Mouse (Mus musculus): ENCODE results near the gene Otx1. TPM values are rescaled to one million over a fixed set of nuclear protein-coding genes. Genes with fewer than 3 reads are reported as not detected.

Gene Otx1
- total and polyA plus RNA-seq, 3 experiments = not detected

DNA sequence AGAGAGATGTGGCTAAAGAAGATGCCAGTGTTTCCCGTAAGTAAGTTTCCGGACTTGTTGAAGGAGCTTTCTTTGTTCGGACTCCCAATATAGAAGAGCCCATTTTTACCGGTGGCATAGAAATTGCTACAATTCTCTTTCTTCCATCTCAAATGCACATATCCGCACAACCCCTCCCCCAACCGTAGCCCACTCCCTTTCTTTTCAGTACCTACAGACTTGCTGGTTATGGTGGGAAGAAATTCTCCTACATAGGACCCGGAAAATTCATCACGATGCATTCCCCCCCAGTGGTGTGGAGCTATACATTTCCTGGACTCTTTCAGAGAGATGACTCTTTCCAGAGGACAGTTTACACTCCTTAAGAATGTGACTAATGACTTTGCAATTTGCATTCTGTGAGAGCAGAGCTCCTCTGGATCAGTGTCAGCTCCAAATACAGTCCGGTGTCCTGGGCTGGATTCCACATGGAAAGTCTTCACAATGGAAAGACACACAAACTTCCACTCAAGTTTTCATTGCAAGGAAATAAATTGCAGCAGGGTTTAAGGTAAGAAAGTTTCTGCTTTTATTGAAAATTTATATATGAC is 2.7 kb upstream of the Otx1 start:
- dilution Hi-C loops (cut with MboI; ENCODE audit: extremely low pct_ligation_motif_present, extremely low pct_unique_long_range_greater_than_20kb, low sequenced_read_pairs) = no loop called here
- no peak overlapping the region for H3K9ac ChIP-seq (ENCODE audit: insufficient read depth, low read depth)

DNA sequence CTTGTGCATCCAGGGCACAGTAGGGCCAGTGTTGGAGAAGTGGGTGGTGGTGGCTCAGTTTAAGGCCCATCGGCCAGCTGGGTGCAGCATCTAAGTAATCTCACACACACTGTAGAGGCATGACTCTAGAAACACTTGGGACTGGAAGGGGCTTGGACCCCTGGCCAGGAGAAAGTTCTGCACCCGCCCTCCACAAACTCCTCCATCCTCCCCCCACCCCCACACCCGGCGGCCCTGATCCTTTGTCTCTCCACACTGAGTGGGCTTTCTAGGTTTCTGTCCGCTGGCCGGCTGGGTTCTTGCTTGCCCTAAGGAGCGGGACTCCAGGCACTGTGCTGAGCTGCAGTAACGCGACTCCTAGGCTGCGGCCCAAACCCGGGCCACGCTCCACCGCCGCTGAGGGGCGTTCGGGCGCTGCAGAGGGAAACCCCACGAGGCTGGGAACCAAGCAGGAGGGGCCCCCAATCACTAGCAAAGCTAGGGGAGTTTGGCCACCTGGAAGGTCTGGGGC is 1.7 kb upstream of the Otx1 start:
- Histone ChIP-seq H3K4me2 (ENCODE audit: insufficient read depth, low read depth, poor library complexity, severe bottlenecking) (no peak overlapping the region), H3K4me3 (replicated peaks in 1 of 3; ENCODE audit: low read depth in 2 of 3, low read length in 2 of 3, poor library complexity in 1 of 3) (no peak overlapping the region)

More for the DNA sequence above, 2.7 kb upstream of the Otx1 start:
- H3K36me3 ChIP-seq (replicated peaks in 1 of 2; ENCODE audit: control insufficient read depth in 1 of 2, insufficient read depth in 1 of 2, low read length in 1 of 2) = no peaks in the 10 kb centered on the region
- H3K4me1 ChIP-seq (ENCODE audit: control insufficient read depth in 1 of 2, insufficient read depth in 2 of 2) = peaks cover 0 to 23% of the 10 kb centered on the region in 2 experiments; a peak in 2 of 4 replicates
- peaks cover 22% of the 10 kb centered on the region for H3K9me3 ChIP-seq (replicated peaks; ENCODE audit: low read length)
- H3K4me2 ChIP-seq (ENCODE audit: insufficient read depth, low read depth, poor library complexity, severe bottlenecking) = no peak overlapping the region
- H3K4me3 ChIP-seq (replicated peaks in 1 of 3; ENCODE audit: low read depth in 2 of 3, low read length in 2 of 3, poor library complexity in 1 of 3) = no peak overlapping the region
- DNase-seq (ENCODE audit: extremely low read depth) = no peak
- no peaks in the 10 kb centered on the region for H3K27me3 ChIP-seq (replicated peaks)
- in situ Hi-C loops (cut with MboI; ENCODE audit: low pct_ligation_motif_present, low pct_unique_long_range_greater_than_20kb, low sequenced_read_pairs) = no loop called here
- no peaks in the 10 kb centered on the region for H3K79me2 ChIP-seq (replicated peaks; ENCODE audit: control insufficient read depth, extremely low read depth, insufficient read depth, poor library complexity, severe bottlenecking)
- no peak overlapping the region for H3K27ac ChIP-seq (ENCODE audit: insufficient read depth, low read depth)
- TF ChIP-seq SIN3A (IDR thresholded peaks at IDR 0.05; ENCODE audit: low read length) (no peak), MXI1 (IDR thresholded peaks at IDR 0.05; ENCODE audit: low read depth, low read length) (no peak), RCOR1 (conservative IDR thresholded peaks at IDR 0.05; ENCODE audit: low read depth, low read length) (no peak), MAX (IDR thresholded peaks at IDR 0.05; ENCODE audit: low read length) (no peak), NELFE (IDR thresholded peaks at IDR 0.05; ENCODE audit: low read depth, low read length) (no peak), USF2 (conservative IDR thresholded peaks at IDR 0.05; ENCODE audit: low read depth, low read length) (no peak), JUND (conservative IDR thresholded peaks at IDR 0.05; ENCODE audit: low read depth, low read length) (no peak), TBP (conservative IDR thresholded peaks at IDR 0.05; ENCODE audit: low read depth, low read length) (no peak)

More for the DNA sequence above, 1.7 kb upstream of the Otx1 start:
- Histone ChIP-seq H3K9me3 (replicated peaks; ENCODE audit: low read length) (peaks cover 30% of the 10 kb centered on the region), H3K79me2 (replicated peaks; ENCODE audit: control insufficient read depth, extremely low read depth, insufficient read depth, poor library complexity, severe bottlenecking) (no peaks in the 10 kb centered on the region), H3K36me3 (replicated peaks in 1 of 2; ENCODE audit: control insufficient read depth in 1 of 2, insufficient read depth in 1 of 2, low read length in 1 of 2) (no peaks in the 10 kb centered on the region), H3K9ac (ENCODE audit: insufficient read depth, low read depth) (no peak overlapping the region), H3K4me1 (ENCODE audit: control insufficient read depth in 1 of 2, insufficient read depth in 2 of 2) (peaks cover 0 to 23% of the 10 kb centered on the region in 2 experiments; a peak in 2 of 4 replicates), H3K27me3 (replicated peaks) (no peaks in the 10 kb centered on the region), H3K27ac (ENCODE audit: insufficient read depth, low read depth) (no peak overlapping the region)
- dilution Hi-C loops (cut with MboI; ENCODE audit: extremely low pct_ligation_motif_present, extremely low pct_unique_long_range_greater_than_20kb, low sequenced_read_pairs) = no loop called here
- in situ Hi-C loops (cut with MboI; ENCODE audit: low pct_ligation_motif_present, low pct_unique_long_range_greater_than_20kb, low sequenced_read_pairs) = no loop called here
- TF ChIP-seq GABPA (IDR thresholded peaks at IDR 0.05; ENCODE audit: insufficient replicate concordance, low read depth, low read length) = no peak
- no peak for TF ChIP-seq MAZ (IDR thresholded peaks at IDR 0.05; ENCODE audit: low read depth, low read length)
- TF ChIP-seq IRF4 (IDR thresholded peaks at IDR 0.05; ENCODE audit: low read depth, low read length) = no peak
- TF ChIP-seq ZMIZ1 (IDR thresholded peaks at IDR 0.05; ENCODE audit: low read depth, low read length) = no peak
- no peak for TF ChIP-seq TCF12 (IDR thresholded peaks at IDR 0.05; ENCODE audit: low read depth, low read length)
- TF ChIP-seq MYC (IDR thresholded peaks at IDR 0.05; ENCODE audit: low read depth, low read length) = no peak
- no peak for TF ChIP-seq BHLHE40 (IDR thresholded peaks at IDR 0.05; ENCODE audit: low read depth, low read length)
- no peak for TF ChIP-seq USF2 (conservative IDR thresholded peaks at IDR 0.05; ENCODE audit: low read depth, low read length)
- no peak for TF ChIP-seq POLR2AphosphoS2 (IDR thresholded peaks at IDR 0.05; ENCODE audit: low read depth, low read length)
- TF ChIP-seq RCOR1 (conservative IDR thresholded peaks at IDR 0.05; ENCODE audit: low read depth, low read length) = no peak
- no peak for TF ChIP-seq MXI1 (IDR thresholded peaks at IDR 0.05; ENCODE audit: low read depth, low read length)
- no peak for DNase-seq (ENCODE audit: extremely low read depth)
